Mouse (Mus musculus): ENCODE data around the gene Olfr1459. TPM values are rescaled to one million over a fixed set of nuclear protein-coding genes. Genes with fewer than 3 reads are reported as not detected.

Gene Olfr1459
- not detected in 2 replicates for polyA plus RNA-seq (2015; fragmentation: Nextera tagmentation; extraction: Ambion mirVana)

DNA sequence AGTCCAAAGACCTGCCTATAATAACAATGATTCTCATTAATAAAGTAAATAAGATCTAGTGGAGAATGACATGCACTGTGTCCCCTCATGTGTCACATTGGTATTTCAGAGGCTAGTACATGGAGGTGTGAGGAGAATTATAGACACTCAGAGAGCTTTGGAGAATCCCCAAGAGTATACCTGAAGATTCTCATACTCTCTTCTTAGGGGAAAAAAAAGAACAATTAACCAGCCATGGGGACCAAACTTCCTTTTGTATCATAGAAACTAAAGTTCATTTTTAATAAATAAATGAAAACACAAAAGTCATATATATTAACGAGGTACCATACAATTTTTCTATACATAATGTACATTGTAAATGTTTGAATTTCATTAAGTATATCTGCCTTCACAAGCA, at the start of gene Olfr1459:
Gene Olfr1459, minus strand, starts transcription at position 101 of the 400 bp plus-strand sequence.
- no peaks in the 10 kb centered on the region for H3K4me1 ChIP-seq (replicated peaks; ENCODE audit: insufficient read depth, low read length)
- DNase-seq (ENCODE audit: low spot score) (no peak), ATAC-seq (replicated peaks; ENCODE audit: low FRiP score, low read depth) (no peak)
- WGBS = 74% methylated on average over 1 of the region's 1 CpGs
- no peaks in the 10 kb centered on the region for H3K9me3 ChIP-seq (replicated peaks; ENCODE audit: low read length)
- H3K9ac ChIP-seq (ENCODE audit: low read depth, low read length) = no peak within 1 kb of the TSS
- H3K36me3 ChIP-seq (ENCODE audit: insufficient read depth, low read length) = no peaks in the 10 kb centered on the region
- no peak within 1 kb of the TSS for H3K27ac ChIP-seq
- H3K4me2 ChIP-seq (ENCODE audit: low read length) = no peak within 1 kb of the TSS
- no peak within 1 kb of the TSS for H3K4me3 ChIP-seq (replicated peaks; ENCODE audit: low read depth, low read length)
- TF ChIP-seq CTCF (IDR thresholded peaks at IDR 0.05; ENCODE audit: low read depth) = no peak
- H3K27me3 ChIP-seq (ENCODE audit: insufficient read depth, low read length) = no peaks in the 10 kb centered on the region

DNA sequence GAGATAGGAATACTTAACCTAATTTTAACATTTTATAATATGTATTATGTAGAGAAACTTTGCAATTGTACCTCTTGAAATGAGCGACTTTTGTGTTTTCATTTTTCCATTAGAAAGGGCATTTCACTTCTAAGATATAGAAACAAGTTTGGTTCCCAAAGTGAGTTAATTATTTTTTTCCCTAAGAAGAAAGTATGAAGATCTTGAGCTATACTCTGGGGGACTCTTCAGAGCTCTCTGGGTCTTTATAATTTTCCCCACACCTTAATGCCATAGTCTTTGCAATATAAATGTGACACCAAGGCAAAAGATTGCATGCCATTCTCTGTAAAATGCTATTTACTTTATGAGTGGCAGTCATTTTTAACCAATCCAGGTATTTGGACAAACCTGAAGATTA, 36.1 kb upstream of the Olfr1459 start, which contains the start of gene Olfr1462:
Gene Olfr1462, plus strand, starts transcription at position 301 of the 400 bp plus-strand sequence.
- no peaks in the 10 kb centered on the region for H3K4me1 ChIP-seq (replicated peaks; ENCODE audit: insufficient read depth, low read length)
- no peak within 1 kb of the TSS for H3K9ac ChIP-seq (ENCODE audit: low read depth, low read length)
- 84% methylated on average over 1 of the region's 1 CpGs for WGBS
- no peak within 1 kb of the TSS for H3K4me2 ChIP-seq (ENCODE audit: low read length)
- DNase-seq (ENCODE audit: low spot score) = no peak
- no peaks in the 10 kb centered on the region for H3K36me3 ChIP-seq (ENCODE audit: insufficient read depth, low read length)
- no peaks in the 10 kb centered on the region for H3K27me3 ChIP-seq (ENCODE audit: insufficient read depth, low read length)
- H3K4me3 ChIP-seq (replicated peaks; ENCODE audit: low read depth, low read length) = no peak within 1 kb of the TSS
- no peak within 1 kb of the TSS for H3K27ac ChIP-seq
- no peaks in the 10 kb centered on the region for H3K9me3 ChIP-seq (replicated peaks; ENCODE audit: low read length)
- no peak for ATAC-seq (replicated peaks; ENCODE audit: low FRiP score, low read depth)
- no peak for TF ChIP-seq CTCF (IDR thresholded peaks at IDR 0.05; ENCODE audit: low read depth)

DNA sequence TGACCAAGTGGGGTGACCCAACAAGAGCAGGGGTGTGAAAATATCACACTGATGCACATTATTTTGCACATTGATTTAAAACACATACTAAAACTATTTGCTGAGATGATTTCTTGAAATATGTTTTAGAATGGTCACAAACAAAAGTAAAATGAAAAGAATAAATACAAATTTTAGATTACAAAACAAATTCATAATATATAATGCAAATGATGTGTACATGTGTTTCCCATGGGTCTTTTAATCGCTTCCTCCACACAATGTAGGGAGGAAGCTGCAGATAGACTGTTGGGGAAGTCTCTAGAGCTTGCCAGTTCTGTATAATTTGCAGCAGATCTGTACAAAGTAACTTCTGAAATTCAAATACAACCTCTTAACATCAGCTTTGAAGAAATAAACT, 13.4 kb upstream of the Olfr1459 start, which contains the start of gene Olfr1461:
Gene Olfr1461, plus strand, starts transcription at position 301 of the 400 bp plus-strand sequence.
- H3K9me3 ChIP-seq (replicated peaks; ENCODE audit: low read length) = no peaks in the 10 kb centered on the region
- no peaks in the 10 kb centered on the region for H3K27me3 ChIP-seq (ENCODE audit: insufficient read depth, low read length)
- no peak within 1 kb of the TSS for H3K27ac ChIP-seq
- WGBS = 49% methylated on average over 1 of the region's 1 CpGs
- no peaks in the 10 kb centered on the region for H3K36me3 ChIP-seq (ENCODE audit: insufficient read depth, low read length)
- TF ChIP-seq CTCF (IDR thresholded peaks at IDR 0.05; ENCODE audit: low read depth) = no peak
- no peak within 1 kb of the TSS for H3K4me3 ChIP-seq (replicated peaks; ENCODE audit: low read depth, low read length)
- no peak within 1 kb of the TSS for H3K9ac ChIP-seq (ENCODE audit: low read depth, low read length)
- H3K4me2 ChIP-seq (ENCODE audit: low read length) = no peak within 1 kb of the TSS
- H3K4me1 ChIP-seq (replicated peaks; ENCODE audit: insufficient read depth, low read length) = no peaks in the 10 kb centered on the region
- DNase-seq (ENCODE audit: low spot score) = no peak
- ATAC-seq (replicated peaks; ENCODE audit: low FRiP score, low read depth) = no peak

DNA sequence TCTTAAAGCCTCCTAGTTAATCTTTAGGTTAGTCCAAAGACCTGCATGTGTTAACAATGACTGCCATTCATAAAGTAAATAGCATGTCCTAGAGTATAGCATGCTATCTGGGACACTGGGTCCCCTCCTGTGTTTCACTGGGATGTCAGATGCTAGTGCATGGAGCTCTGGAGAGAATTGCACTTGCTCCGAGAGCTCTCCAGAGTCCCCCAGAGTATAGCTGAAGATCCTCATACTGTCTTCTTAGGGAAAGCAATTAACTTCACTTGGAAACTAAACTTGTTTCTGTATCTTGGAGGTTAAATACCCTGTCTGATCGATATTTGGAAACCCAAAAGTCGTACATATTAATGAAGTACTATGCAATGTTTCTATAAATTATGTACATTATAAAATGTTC, 42.7 kb downstream of the Olfr1459 start, which contains the start of gene Olfr1458:
Gene Olfr1458, minus strand, starts transcription at position 101 of the 400 bp plus-strand sequence.
- Histone ChIP-seq H3K36me3 (ENCODE audit: insufficient read depth, low read length) (no peaks in the 10 kb centered on the region), H3K4me3 (replicated peaks; ENCODE audit: low read depth, low read length) (no peak within 1 kb of the TSS), H3K27me3 (ENCODE audit: insufficient read depth, low read length) (no peaks in the 10 kb centered on the region), H3K27ac (no peak within 1 kb of the TSS), H3K9me3 (replicated peaks; ENCODE audit: low read length) (no peaks in the 10 kb centered on the region), H3K4me2 (ENCODE audit: low read length) (no peak within 1 kb of the TSS), H3K4me1 (replicated peaks; ENCODE audit: insufficient read depth, low read length) (no peaks in the 10 kb centered on the region), H3K9ac (ENCODE audit: low read depth, low read length) (no peak within 1 kb of the TSS)
- WGBS = 78% methylated on average over 3 of the region's 3 CpGs
- TF ChIP-seq CTCF (IDR thresholded peaks at IDR 0.05; ENCODE audit: low read depth) = no peak
- ATAC-seq (replicated peaks; ENCODE audit: low FRiP score, low read depth) (no peak), DNase-seq (ENCODE audit: low spot score) (no peak)

DNA sequence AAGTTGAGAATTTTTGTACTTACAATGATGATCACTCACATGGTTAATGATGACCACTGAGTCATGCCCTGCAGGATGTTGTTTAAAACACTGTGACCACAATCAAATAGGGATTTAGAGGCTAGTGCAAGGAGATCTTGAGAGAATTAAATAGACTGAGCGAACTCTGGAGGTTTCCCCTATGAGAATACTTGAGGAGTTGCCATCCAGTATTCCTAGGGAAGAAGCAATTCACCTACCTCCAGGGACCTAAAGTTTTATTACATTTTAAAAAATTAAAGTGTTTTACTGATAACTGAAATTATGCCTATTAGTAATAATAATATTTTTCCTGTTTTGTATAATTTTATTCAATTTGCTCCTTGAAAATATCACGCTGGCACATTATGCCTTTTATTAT, 51.6 kb downstream of the Olfr1459 start, which contains the start of gene Olfr1457:
Gene Olfr1457, minus strand, starts transcription at position 101 of the 400 bp plus-strand sequence.
- no peak for ATAC-seq (replicated peaks; ENCODE audit: low FRiP score, low read depth)
- no peaks in the 10 kb centered on the region for H3K4me1 ChIP-seq (replicated peaks; ENCODE audit: insufficient read depth, low read length)
- H3K36me3 ChIP-seq (ENCODE audit: insufficient read depth, low read length) = no peaks in the 10 kb centered on the region
- no peak for DNase-seq (ENCODE audit: low spot score)
- no peak within 1 kb of the TSS for H3K4me2 ChIP-seq (ENCODE audit: low read length)
- no peak within 1 kb of the TSS for H3K27ac ChIP-seq
- TF ChIP-seq CTCF (IDR thresholded peaks at IDR 0.05; ENCODE audit: low read depth) = no peak
- H3K4me3 ChIP-seq (replicated peaks; ENCODE audit: low read depth, low read length) = no peak within 1 kb of the TSS
- no peaks in the 10 kb centered on the region for H3K9me3 ChIP-seq (replicated peaks; ENCODE audit: low read length)
- no peak within 1 kb of the TSS for H3K9ac ChIP-seq (ENCODE audit: low read depth, low read length)
- no peaks in the 10 kb centered on the region for H3K27me3 ChIP-seq (ENCODE audit: insufficient read depth, low read length)
- 66% methylated on average over 2 of the region's 2 CpGs for WGBS

DNA sequence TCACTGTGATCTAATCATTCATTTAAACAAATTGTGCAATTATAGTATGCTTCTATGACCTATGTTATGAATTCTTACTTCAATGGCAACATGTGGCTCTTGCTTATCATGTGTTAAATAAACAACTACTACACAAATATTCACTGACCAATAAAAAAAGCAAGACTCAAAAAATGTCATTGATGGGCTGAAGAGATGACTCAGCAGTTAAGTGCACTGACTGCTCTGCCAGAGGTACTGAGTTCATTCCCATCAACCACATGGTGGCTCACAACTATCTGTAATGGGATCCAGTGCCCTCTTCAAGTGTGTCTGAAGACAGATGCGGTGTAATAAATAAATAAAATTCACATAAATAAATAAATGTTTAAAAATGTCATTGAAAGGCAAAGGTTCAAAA, 55.4 kb downstream of the Olfr1459 start:
- Histone ChIP-seq H3K4me3 (replicated peaks; ENCODE audit: low read depth, low read length) (no peak overlapping the region), H3K36me3 (ENCODE audit: insufficient read depth, low read length) (no peaks in the 10 kb centered on the region), H3K4me2 (ENCODE audit: low read length) (no peak overlapping the region), H3K27me3 (ENCODE audit: insufficient read depth, low read length) (no peaks in the 10 kb centered on the region), H3K9me3 (replicated peaks; ENCODE audit: low read length) (no peaks in the 10 kb centered on the region), H3K4me1 (replicated peaks; ENCODE audit: insufficient read depth, low read length) (no peaks in the 10 kb centered on the region), H3K27ac (no peak overlapping the region), H3K9ac (ENCODE audit: low read depth, low read length) (no peak overlapping the region)
- WGBS = 97% methylated on average over 1 of the region's 1 CpGs
- no peak for TF ChIP-seq CTCF (IDR thresholded peaks at IDR 0.05; ENCODE audit: low read depth)
- no peak for ATAC-seq (replicated peaks; ENCODE audit: low FRiP score, low read depth)
- DNase-seq (ENCODE audit: low spot score) = no peak

Other genes with a start within 250 kb of the Olfr1459 start
- not detected in 2 replicates for gene Olfr1447, start 245.8 kb downstream of the Olfr1459 start, polyA plus RNA-seq (2015; fragmentation: Nextera tagmentation; extraction: Ambion mirVana)
- not detected in 2 replicates for gene Olfr1448, start 225.1 kb downstream of the Olfr1459 start, polyA plus RNA-seq (2015; fragmentation: Nextera tagmentation; extraction: Ambion mirVana)
- not detected in 2 replicates for gene Olfr1449, start 218.7 kb downstream of the Olfr1459 start, polyA plus RNA-seq (2015; fragmentation: Nextera tagmentation; extraction: Ambion mirVana)
- not detected in 2 replicates for gene Olfr1450, start 199.3 kb downstream of the Olfr1459 start, polyA plus RNA-seq (2015; fragmentation: Nextera tagmentation; extraction: Ambion mirVana)
- gene Olfr1451, start 154.5 kb downstream of the Olfr1459 start, polyA plus RNA-seq (2015; fragmentation: Nextera tagmentation; extraction: Ambion mirVana) = not detected in 2 replicates
- not detected in 2 replicates for gene Olfr1453, start 121.2 kb downstream of the Olfr1459 start, polyA plus RNA-seq (2015; fragmentation: Nextera tagmentation; extraction: Ambion mirVana)
- gene Olfr1454, start 88.9 kb downstream of the Olfr1459 start, polyA plus RNA-seq (2015; fragmentation: Nextera tagmentation; extraction: Ambion mirVana) = not detected in 2 replicates
- not detected in 2 replicates for gene Olfr1457, start 51.7 kb downstream of the Olfr1459 start, polyA plus RNA-seq (2015; fragmentation: Nextera tagmentation; extraction: Ambion mirVana)
- gene Olfr1458, start 42.8 kb downstream of the Olfr1459 start, polyA plus RNA-seq (2015; fragmentation: Nextera tagmentation; extraction: Ambion mirVana) = not detected in 2 replicates
- gene Olfr1461, start 13.5 kb upstream of the Olfr1459 start, polyA plus RNA-seq (2015; fragmentation: Nextera tagmentation; extraction: Ambion mirVana) = not detected in 2 replicates
- gene Olfr1462, start 36.2 kb upstream of the Olfr1459 start, polyA plus RNA-seq (2015; fragmentation: Nextera tagmentation; extraction: Ambion mirVana) = not detected in 2 replicates
- gene Olfr1463, start 81.8 kb upstream of the Olfr1459 start, polyA plus RNA-seq (2015; fragmentation: Nextera tagmentation; extraction: Ambion mirVana) = not detected in 2 replicates
- not detected in 2 replicates for gene Olfr1465, start 166.0 kb upstream of the Olfr1459 start, polyA plus RNA-seq (2015; fragmentation: Nextera tagmentation; extraction: Ambion mirVana)
- gene Olfr1466, start 189.3 kb upstream of the Olfr1459 start, polyA plus RNA-seq (2015; fragmentation: Nextera tagmentation; extraction: Ambion mirVana) = not detected in 2 replicates
- not detected in 2 replicates for gene Olfr1467, start 212.7 kb upstream of the Olfr1459 start, polyA plus RNA-seq (2015; fragmentation: Nextera tagmentation; extraction: Ambion mirVana)